Mouse (Mus musculus) embryo, embryonic 11.5 days (tissue): ENCODE results near the gene Ago1.

Source experiments
- DNase-seq: peaks from one replicate; pipeline ENCODE4 v3.0.0-alpha.2; 2012; ENCODE audit warnings: low read depth, low spot score

Ago1 gene

DNA sequence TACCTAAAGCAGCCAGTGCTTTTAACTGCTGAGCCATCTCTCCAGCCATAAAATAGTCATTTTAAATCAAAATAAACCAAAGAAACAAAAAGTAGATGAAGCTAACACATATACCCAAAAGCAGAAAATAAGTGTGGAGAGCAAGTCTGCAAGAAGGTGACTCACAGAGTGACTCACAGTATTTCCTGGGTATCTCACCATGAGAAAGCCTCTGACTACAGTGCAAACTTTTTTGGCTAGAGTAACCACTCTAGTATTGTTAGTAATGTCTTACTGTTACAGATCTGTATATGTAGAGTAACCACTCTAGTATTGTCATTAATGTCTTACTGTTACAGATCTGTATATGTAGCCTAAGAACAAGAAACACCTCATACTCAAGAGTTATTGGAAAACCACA lies 52.7 kb downstream of the Ago1 start:
- no peak for DNase-seq

GRCm38 (mm10) chr4:126412526-126412925 lies 55.9 kb downstream of the Ago1 start:
- DNase-seq: no peak
